Mouse (Mus musculus): ENCODE results near the gene Nptx1. TPM values are rescaled to one million over a fixed set of nuclear protein-coding genes. Genes with fewer than 3 reads are reported as not detected.

Gene Nptx1
- polyA plus RNA-seq, 1 experiment from 2014 or later = 0.21 TPM

GRCm38 (mm10) chr11:119563166-119563565, 15.6 kb upstream of the Nptx1 start:
- H3K4me2 ChIP-seq (ENCODE audit: low read length) = no peak overlapping the region
- H3K27me3 ChIP-seq (ENCODE audit: insufficient read depth, low read length) = 0 out of 2 replicates have a peak, but pooled peaks cover 3% of the 10 kb centered on the region
- H3K27ac ChIP-seq = no peak overlapping the region
- no peaks in the 10 kb centered on the region for H3K4me1 ChIP-seq (replicated peaks; ENCODE audit: insufficient read depth, low read length)
- no peaks in the 10 kb centered on the region for H3K9me3 ChIP-seq (replicated peaks; ENCODE audit: low read length)
- ATAC-seq (replicated peaks; ENCODE audit: low FRiP score, low read depth) = no peak
- no peak overlapping the region for H3K4me3 ChIP-seq (replicated peaks; ENCODE audit: low read depth, low read length)
- 21% methylated on average over 9 of the region's 9 CpGs for WGBS
- no peak overlapping the region for H3K9ac ChIP-seq (ENCODE audit: low read depth, low read length)
- DNase-seq (ENCODE audit: low spot score) = no peak
- no peak for TF ChIP-seq CTCF (IDR thresholded peaks at IDR 0.05; ENCODE audit: low read depth)
- H3K36me3 ChIP-seq (ENCODE audit: insufficient read depth, low read length) = no peaks in the 10 kb centered on the region

- H3K36me3 ChIP-seq (ENCODE audit: insufficient read depth, low read length) = no peaks in the 10 kb centered on the region
- TF ChIP-seq CTCF (IDR thresholded peaks at IDR 0.05; ENCODE audit: low read depth) = no peak
- ATAC-seq (replicated peaks; ENCODE audit: low FRiP score, low read depth) (no peak), DNase-seq (ENCODE audit: low spot score) (no peak)
- H3K9ac ChIP-seq (ENCODE audit: low read depth, low read length) = no peak overlapping the region
- no peak overlapping the region for H3K4me3 ChIP-seq (replicated peaks; ENCODE audit: low read depth, low read length)
- no peaks in the 10 kb centered on the region for H3K4me1 ChIP-seq (replicated peaks; ENCODE audit: insufficient read depth, low read length)
- 35% methylated on average over 6 of the region's 6 CpGs for WGBS
- H3K4me2 ChIP-seq (ENCODE audit: low read length) = no peak overlapping the region
- H3K9me3 ChIP-seq (replicated peaks; ENCODE audit: low read length) = no peaks in the 10 kb centered on the region
- no peak overlapping the region for H3K27ac ChIP-seq
- H3K27me3 ChIP-seq (ENCODE audit: insufficient read depth, low read length) = 0 out of 2 replicates have a peak, but pooled peaks cover 3% of the 10 kb centered on the region
These were observed 14.7 kb upstream of the Nptx1 start for GRCm38 (mm10) chr11:119562286-119562685.

GRCm38 (mm10) chr11:119558870-119559610, 11.5 kb upstream of the Nptx1 start:
- DNase-seq (ENCODE audit: low spot score) = no peak

GRCm38 (mm10) chr11:119557940-119558869, 10.7 kb upstream of the Nptx1 start:
- Histone ChIP-seq H3K4me2 (ENCODE audit: low read length) (no peak overlapping the region), H3K36me3 (ENCODE audit: insufficient read depth, low read length) (no peaks in the 10 kb centered on the region), H3K9ac (ENCODE audit: low read depth, low read length) (no peak overlapping the region), H3K27me3 (ENCODE audit: insufficient read depth, low read length) (no peaks in the 10 kb centered on the region), H3K4me3 (replicated peaks; ENCODE audit: low read depth, low read length) (no peak overlapping the region), H3K9me3 (replicated peaks; ENCODE audit: low read length) (no peaks in the 10 kb centered on the region), H3K27ac (no peak overlapping the region), H3K4me1 (replicated peaks; ENCODE audit: insufficient read depth, low read length) (no peaks in the 10 kb centered on the region)
- TF ChIP-seq CTCF (IDR thresholded peaks at IDR 0.05; ENCODE audit: low read depth) = no peak
- ATAC-seq (replicated peaks; ENCODE audit: low FRiP score, low read depth) (no peak), DNase-seq (ENCODE audit: low spot score) (no peak)
- 38% methylated on average over 14 of the region's 17 CpGs for WGBS

More at GRCm38 (mm10) chr11:119558870-119559610, 11.5 kb upstream of the Nptx1 start:
- H3K9me3 ChIP-seq (replicated peaks; ENCODE audit: low read length) = no peaks in the 10 kb centered on the region
- H3K27ac ChIP-seq = no peak overlapping the region
- H3K36me3 ChIP-seq (ENCODE audit: insufficient read depth, low read length) = no peaks in the 10 kb centered on the region
- TF ChIP-seq CTCF (IDR thresholded peaks at IDR 0.05; ENCODE audit: low read depth) = no peak
- H3K4me2 ChIP-seq (ENCODE audit: low read length) = no peak overlapping the region
- ATAC-seq (replicated peaks; ENCODE audit: low FRiP score, low read depth) = peak; percentile 25; the same call in 1 of the 2 replicates
- WGBS = 14% methylated on average over 9 of the region's 9 CpGs
- 0 out of 2 replicates have a peak, but pooled peaks cover 3% of the 10 kb centered on the region for H3K27me3 ChIP-seq (ENCODE audit: insufficient read depth, low read length)
- H3K4me3 ChIP-seq (replicated peaks; ENCODE audit: low read depth, low read length) = no peak overlapping the region
- H3K4me1 ChIP-seq (replicated peaks; ENCODE audit: insufficient read depth, low read length) = no peaks in the 10 kb centered on the region
- H3K9ac ChIP-seq (ENCODE audit: low read depth, low read length) = no peak overlapping the region

- Histone ChIP-seq H3K4me3 (replicated peaks; ENCODE audit: low read depth, low read length) (no peak overlapping the region), H3K27me3 (ENCODE audit: insufficient read depth, low read length) (peaks cover 11% of the 10 kb centered on the region; the same call in 1 of the 2 replicates), H3K9ac (ENCODE audit: low read depth, low read length) (no peak overlapping the region), H3K27ac (no peak overlapping the region), H3K36me3 (ENCODE audit: insufficient read depth, low read length) (no peaks in the 10 kb centered on the region), H3K9me3 (replicated peaks; ENCODE audit: low read length) (no peaks in the 10 kb centered on the region), H3K4me2 (ENCODE audit: low read length) (no peak overlapping the region), H3K4me1 (replicated peaks; ENCODE audit: insufficient read depth, low read length) (no peaks in the 10 kb centered on the region)
- no peak for DNase-seq (ENCODE audit: low spot score)
- WGBS = 74% methylated on average over 7 of the region's 7 CpGs
- TF ChIP-seq CTCF (IDR thresholded peaks at IDR 0.05; ENCODE audit: low read depth) = no peak
- no peak for ATAC-seq (replicated peaks; ENCODE audit: low FRiP score, low read depth)
These were observed 7.6 kb upstream of the Nptx1 start for GRCm38 (mm10) chr11:119555170-119555569.

- no peak for ATAC-seq (replicated peaks; ENCODE audit: low FRiP score, low read depth)
- Histone ChIP-seq H3K9ac (ENCODE audit: low read depth, low read length) (no peak overlapping the region), H3K4me3 (replicated peaks; ENCODE audit: low read depth, low read length) (no peak overlapping the region), H3K27me3 (ENCODE audit: insufficient read depth, low read length) (peaks cover 15% of the 10 kb centered on the region), H3K4me1 (replicated peaks; ENCODE audit: insufficient read depth, low read length) (no peaks in the 10 kb centered on the region), H3K36me3 (ENCODE audit: insufficient read depth, low read length) (no peaks in the 10 kb centered on the region), H3K4me2 (ENCODE audit: low read length) (no peak overlapping the region), H3K9me3 (replicated peaks; ENCODE audit: low read length) (no peaks in the 10 kb centered on the region), H3K27ac (no peak overlapping the region)
- 41% methylated on average over 7 of the region's 7 CpGs for WGBS
- no peak for DNase-seq (ENCODE audit: low spot score)
- no peak for TF ChIP-seq CTCF (IDR thresholded peaks at IDR 0.05; ENCODE audit: low read depth)
These were observed 7.2 kb upstream of the Nptx1 start for GRCm38 (mm10) chr11:119554706-119555105.

Data from kidney, postnatal 0 days (tissue).